Mouse (Mus musculus): ENCODE measurements around the gene Noc4l. TPM values are rescaled to one million over a fixed set of nuclear protein-coding genes. Genes with fewer than 3 reads are reported as not detected.

Gene Noc4l
- polyA plus RNA-seq, 1 experiment from 2014 or later, result 24.1 TPM

- Histone ChIP-seq H3K4me2 (no peak overlapping the region), H3K9me3 (replicated peaks) (no peaks in the 10 kb centered on the region), H3K27ac (no peak overlapping the region), H3K4me1 (replicated peaks) (no peaks in the 10 kb centered on the region), H3K36me3 (no peaks in the 10 kb centered on the region), H3K27me3 (no peaks in the 10 kb centered on the region), H3K4me3 (no peak overlapping the region), H3K9ac (no peak overlapping the region)
- 58% methylated on average over 6 of the region's 6 CpGs for WGBS
- ATAC-seq (replicated peaks; ENCODE audit: insufficient number of reproducible peaks, insufficient read depth, low FRiP score, low read depth), result no peak
These were observed 44.9 kb downstream of the Noc4l start for GRCm38 (mm10) chr5:110608336-110608735.

- Histone ChIP-seq H3K9ac (no peak overlapping the region), H3K36me3 (no peaks in the 10 kb centered on the region), H3K4me3 (no peak overlapping the region), H3K4me1 (replicated peaks) (no peaks in the 10 kb centered on the region), H3K27me3 (no peaks in the 10 kb centered on the region), H3K9me3 (replicated peaks) (no peaks in the 10 kb centered on the region), H3K4me2 (no peak overlapping the region), H3K27ac (no peak overlapping the region)
- no peak for ATAC-seq (replicated peaks; ENCODE audit: insufficient number of reproducible peaks, insufficient read depth, low FRiP score, low read depth)
- 66% methylated on average over 3 of the region's 3 CpGs for WGBS
These were observed 45.5 kb downstream of the Noc4l start for GRCm38 (mm10) chr5:110607767-110608166.

- H3K4me2 ChIP-seq, result no peak overlapping the region
- no peaks in the 10 kb centered on the region for H3K27me3 ChIP-seq
- H3K9ac ChIP-seq, result no peak overlapping the region
- ATAC-seq (replicated peaks; ENCODE audit: insufficient number of reproducible peaks, insufficient read depth, low FRiP score, low read depth), result no peak
- 40% methylated on average over 5 of the region's 5 CpGs for WGBS
- no peak overlapping the region for H3K4me3 ChIP-seq
- no peak overlapping the region for H3K27ac ChIP-seq
- no peaks in the 10 kb centered on the region for H3K36me3 ChIP-seq
- H3K9me3 ChIP-seq (replicated peaks), result no peaks in the 10 kb centered on the region
- H3K4me1 ChIP-seq (replicated peaks), result no peaks in the 10 kb centered on the region
These were observed 47.5 kb downstream of the Noc4l start for GRCm38 (mm10) chr5:110605531-110606221.

- no peaks in the 10 kb centered on the region for H3K4me1 ChIP-seq (replicated peaks)
- H3K9ac ChIP-seq, result no peak overlapping the region
- H3K27ac ChIP-seq, result no peak overlapping the region
- ATAC-seq (replicated peaks; ENCODE audit: insufficient number of reproducible peaks, insufficient read depth, low FRiP score, low read depth), result no peak
- no peak overlapping the region for H3K4me3 ChIP-seq
- no peak overlapping the region for H3K4me2 ChIP-seq
- H3K27me3 ChIP-seq, result no peaks in the 10 kb centered on the region
- H3K9me3 ChIP-seq (replicated peaks), result no peaks in the 10 kb centered on the region
- H3K36me3 ChIP-seq, result no peaks in the 10 kb centered on the region
- 78% methylated on average over 2 of the region's 2 CpGs for WGBS
These were observed 48.9 kb downstream of the Noc4l start for GRCm38 (mm10) chr5:110604311-110604710.

GRCm38 (mm10) chr5:110603016-110603685 lies 50.1 kb downstream of the Noc4l start:
- H3K36me3 ChIP-seq, result no peaks in the 10 kb centered on the region
- no peaks in the 10 kb centered on the region for H3K9me3 ChIP-seq (replicated peaks)
- no peak overlapping the region for H3K4me3 ChIP-seq
- H3K4me2 ChIP-seq, result no peak overlapping the region
- H3K27ac ChIP-seq, result no peak overlapping the region
- no peaks in the 10 kb centered on the region for H3K27me3 ChIP-seq
- 0 out of 2 replicates have a peak, but pooled peaks cover 5% of the 10 kb centered on the region for H3K4me1 ChIP-seq (replicated peaks)
- 67% methylated on average over 7 of the region's 7 CpGs for WGBS
- no peak for ATAC-seq (replicated peaks; ENCODE audit: insufficient number of reproducible peaks, insufficient read depth, low FRiP score, low read depth)
- no peak overlapping the region for H3K9ac ChIP-seq

Small RNA genes within 50 kb of the gene (microRNA-seq; reads per million reads assigned to microRNA genes)
- gene Mir7026, result 1.5 reads per million

Other genes with a start within 250 kb of the Noc4l start
- 6.6 and 11.6 TPM in 2 replicates for gene Fbrsl1, start 204.9 kb downstream of the Noc4l start, polyA plus RNA-seq (2015; fragmentation: Nextera tagmentation; extraction: Ambion mirVana)
- 0.05 and 0.33 TPM in 2 replicates for gene Galnt9, start 109.1 kb downstream of the Noc4l start, polyA plus RNA-seq (2015; fragmentation: Nextera tagmentation; extraction: Ambion mirVana)
- 11.2 and 11.8 TPM in 2 replicates for gene Ddx51, start within 50 bp of the Noc4l start, polyA plus RNA-seq (2015; fragmentation: Nextera tagmentation; extraction: Ambion mirVana)
- gene Ep400, start 117.3 kb upstream of the Noc4l start, polyA plus RNA-seq (2015; fragmentation: Nextera tagmentation; extraction: Ambion mirVana), result 22.9 and 35.7 TPM in 2 replicates
- gene Pus1, start 127.2 kb upstream of the Noc4l start, polyA plus RNA-seq (2015; fragmentation: Nextera tagmentation; extraction: Ambion mirVana), result 27.2 and 34.2 TPM in 2 replicates
- gene Ulk1, start 156.7 kb upstream of the Noc4l start, polyA plus RNA-seq (2015; fragmentation: Nextera tagmentation; extraction: Ambion mirVana), result 9.2 and 15.9 TPM in 2 replicates
- 23.1 and 26.7 TPM in 2 replicates for gene Hscb, start 186.4 kb upstream of the Noc4l start, polyA plus RNA-seq (2015; fragmentation: Nextera tagmentation; extraction: Ambion mirVana)
- gene Chek2, start 186.6 kb upstream of the Noc4l start, polyA plus RNA-seq (2015; fragmentation: Nextera tagmentation; extraction: Ambion mirVana), result 12.9 and 17.4 TPM in 2 replicates
- 5.8 and 7.1 TPM in 2 replicates for gene Ttc28, start 226.4 kb upstream of the Noc4l start, polyA plus RNA-seq (2015; fragmentation: Nextera tagmentation; extraction: Ambion mirVana)

All from heart, embryonic 15.5 days (tissue).